Mouse (Mus musculus) testis, adult 2 months (tissue): Measurements from ENCODE around the gene Kndc1.

Source experiments
- CTCF ChIP-seq: fragments of 200-500 bp; IDR thresholded peaks from 2 replicates; pipeline ENCODE4 v1.5.1; 2012; ENCODE audit warnings: low read depth, mild to moderate bottlenecking, inconsistent platforms, low read length, moderate library complexity; ENCODE audit not compliant: control insufficient read depth, insufficient read depth, insufficient replicate concordance
- POLR2A ChIP-seq: fragments of 200-500 bp; IDR thresholded peaks from 2 replicates; pipeline ENCODE4 v1.6.1; 2012; ENCODE audit warnings: low read depth, mild to moderate bottlenecking, inconsistent platforms, low read length, moderate library complexity; ENCODE audit not compliant: control insufficient read depth

DNA sequence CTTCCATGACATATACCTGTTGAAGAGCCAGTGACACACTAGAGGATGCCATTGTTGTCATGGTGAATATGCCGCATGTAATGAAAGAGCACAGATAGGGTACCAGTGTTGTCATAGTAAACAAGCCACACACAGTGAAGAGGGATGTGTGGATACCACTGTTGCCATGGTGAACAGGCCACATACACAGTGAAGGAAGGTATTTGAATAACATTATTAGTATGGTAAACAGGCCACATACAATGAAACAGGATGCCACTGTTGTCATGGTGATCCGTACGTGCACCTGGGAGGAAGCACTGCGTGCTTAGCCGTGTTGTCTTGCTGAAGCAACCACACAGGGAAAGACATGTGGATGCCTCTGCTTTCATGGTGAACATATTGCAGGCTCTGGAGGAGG lies 23.5 kb upstream of the Kndc1 start:
- no peak for TF ChIP-seq CTCF
- no peak for TF ChIP-seq POLR2A
